Mouse (Mus musculus) neural tube, embryonic 14.5 days (tissue): ENCODE results near the gene 4930563M21Rik. TPM values are rescaled to one million over a fixed set of nuclear protein-coding genes. Genes with fewer than 3 reads are reported as not detected.
"Not testable (repeated sequence)": the region's sequence is repeated elsewhere in the genome, so short reads cannot be mapped to it uniquely, and the experiment has no call there.

Experiments used
- ATAC-seq: fragments of 200-750 bp; cut with Nextera tagmentation; 2 replicates; pipeline ENCODE4 v1.8.0; 2017; ENCODE audit warnings: low read depth, mild to moderate bottlenecking, moderate TSS enrichment, moderate library complexity
- H3K27ac ChIP-seq: fragments of 300-500 bp; sonication (generic); 2 replicates; pipeline ENCODE4 v1.5.1; 2014; ENCODE audit warnings: low read depth, mild to moderate bottlenecking, control low read depth, low read length, moderate library complexity, mixed read lengths
- H3K27me3 ChIP-seq: fragments of 300-500 bp; sonication (generic); 2 replicates; pipeline ENCODE4 v1.6.1; 2014; ENCODE audit warnings: low read length; ENCODE audit not compliant: control insufficient read depth, insufficient read depth
- H3K36me3 ChIP-seq: fragments of 300-500 bp; sonication (generic); 2 replicates; pipeline ENCODE4 v1.6.1; 2014; ENCODE audit warnings: low read length, mixed read lengths; ENCODE audit not compliant: control insufficient read depth, insufficient read depth
- H3K4me1 ChIP-seq: fragments of 300-500 bp; sonication (generic); 2 replicates; pipeline ENCODE4 v1.6.1; 2014; ENCODE audit warnings: low read length; ENCODE audit not compliant: control insufficient read depth, insufficient read depth
- H3K4me2 ChIP-seq: fragments of 300-500 bp; sonication (generic); 2 replicates; pipeline ENCODE4 v1.6.1; 2014; ENCODE audit warnings: mild to moderate bottlenecking, low read depth, low read length, control low read depth
- H3K4me3 ChIP-seq: fragments of 300-500 bp; sonication (generic); 2 replicates; pipeline ENCODE4 v1.5.1; 2014; ENCODE audit warnings: low read depth, low read length, control low read depth, mixed read lengths
- H3K9ac ChIP-seq: fragments of 300-500 bp; sonication (generic); replicated peaks from 2 replicates; pipeline ENCODE4 v1.6.1; 2014; ENCODE audit warnings: low read depth, mild to moderate bottlenecking, control low read depth, low read length, mixed read lengths
- H3K9me3 ChIP-seq: fragments of 300-500 bp; sonication (generic); 2 replicates; pipeline ENCODE4 v1.6.1; 2016; ENCODE audit warnings: low read length; ENCODE audit not compliant: control insufficient read depth
- WGBS: fragments of 180-500 bp; shearing (Covaris S2); extraction: QIAGEN DNeasy Blood & Tissue Kit; methylation state at CpG from one replicate; pipeline ENCODE4 v1.1.7; 2014; 5-methylcytosine and 5-hydroxymethylcytosine counted together
- polyA plus RNA-seq: library from polyadenylated mRNA; unstranded; fragments of >200 nt; fragmentation: Nextera tagmentation; extraction: Ambion mirVana; gene quantifications from 2 replicates; pipeline ENCODE4 v1.2.1, GENCODE M21; 2014

4930563M21Rik gene
- polyA plus RNA-seq = not detected in 2 replicates

DNA sequence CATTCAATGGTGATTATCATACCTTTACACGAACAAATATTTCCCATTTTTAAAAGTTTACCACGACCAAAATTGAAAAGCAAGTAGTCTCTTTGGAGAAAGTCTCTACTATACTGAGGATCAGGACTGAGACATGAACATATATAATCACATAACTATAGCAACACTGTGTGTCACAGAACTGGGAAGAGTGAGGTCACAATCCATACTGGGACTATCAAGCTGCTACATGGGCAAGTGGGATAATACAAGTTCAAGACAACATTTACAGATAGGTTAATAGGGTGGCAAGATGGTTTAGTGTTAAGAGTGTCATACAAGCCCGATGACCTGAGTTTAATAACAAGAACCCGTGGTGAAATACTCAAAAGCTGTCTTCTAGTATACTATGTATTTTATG is at the start of gene 4930563M21Rik:
TSS of gene 4930563M21Rik (minus strand) at position 101 of the 400 bp plus-strand sequence.
- no peaks in the 10 kb centered on the region for H3K4me1 ChIP-seq
- no peaks in the 10 kb centered on the region for H3K27me3 ChIP-seq
- no peak within 1 kb of the TSS for H3K9ac ChIP-seq
- 82% methylated on average over 4 of the region's 4 CpGs for WGBS
- no peak within 1 kb of the TSS for H3K27ac ChIP-seq
- no peak for ATAC-seq
- H3K9me3 ChIP-seq = no peaks in the 10 kb centered on the region
- H3K4me3 ChIP-seq = no peak within 1 kb of the TSS
- H3K36me3 ChIP-seq = no peaks in the 10 kb centered on the region
- no peak within 1 kb of the TSS for H3K4me2 ChIP-seq

DNA sequence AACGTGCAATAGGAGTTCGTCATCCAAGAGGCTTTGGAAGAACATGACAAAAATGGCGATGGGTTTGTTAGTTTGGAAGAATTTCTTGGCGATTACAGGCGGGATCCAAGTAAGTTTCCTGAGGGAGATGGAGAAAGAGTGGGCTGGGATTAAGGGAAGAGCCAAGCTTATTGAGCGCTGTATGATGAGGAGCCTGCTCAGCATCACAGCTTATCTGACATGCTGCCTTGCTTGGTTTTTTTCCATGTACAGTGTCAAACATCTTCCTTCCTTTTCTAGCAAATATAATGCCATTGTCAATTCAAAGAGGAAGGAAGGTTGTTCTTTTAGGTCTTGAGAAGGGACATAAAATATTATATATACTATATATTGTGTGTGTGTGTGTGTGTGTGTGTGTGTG is 45.8 kb upstream of the 4930563M21Rik start:
- Histone ChIP-seq H3K4me1 (no peaks in the 10 kb centered on the region), H3K9me3 (no peaks in the 10 kb centered on the region), H3K9ac (no peak overlapping the region), H3K36me3 (peaks cover 54% of the 10 kb centered on the region), H3K4me2 (no peak overlapping the region), H3K4me3 (no peak overlapping the region), H3K27ac (no peak overlapping the region), H3K27me3 (no peaks in the 10 kb centered on the region)
- 97% methylated on average over 6 of the region's 6 CpGs for WGBS
- ATAC-seq = no peak

DNA sequence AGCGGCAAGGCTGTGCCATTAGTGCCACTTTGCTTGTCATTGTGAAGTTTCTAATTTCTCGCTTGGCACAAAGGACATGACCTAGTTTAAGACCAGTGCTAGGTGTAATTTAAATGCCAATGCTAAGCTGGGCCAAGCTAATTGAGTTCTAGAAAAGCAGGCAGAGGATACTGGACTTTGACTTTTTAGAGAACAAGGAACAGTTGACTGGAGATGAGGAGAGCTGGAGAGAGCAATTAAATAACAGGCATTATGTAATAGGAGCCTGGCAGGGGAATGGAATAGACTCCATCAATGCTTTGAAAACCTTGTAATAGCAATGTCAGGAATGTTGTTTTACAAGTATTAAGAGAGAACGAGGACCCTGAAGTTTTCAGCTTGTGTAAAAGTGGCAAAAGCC is 43.4 kb upstream of the 4930563M21Rik start:
- no peaks in the 10 kb centered on the region for H3K9me3 ChIP-seq
- no peak overlapping the region for H3K4me3 ChIP-seq
- no peak overlapping the region for H3K9ac ChIP-seq
- ATAC-seq = no peak
- 49% methylated on average over 3 of the region's 3 CpGs for WGBS
- H3K27me3 ChIP-seq = no peaks in the 10 kb centered on the region
- H3K4me1 ChIP-seq = no peaks in the 10 kb centered on the region; the same call in 1 of the 2 replicates
- H3K4me2 ChIP-seq = no peak overlapping the region
- H3K27ac ChIP-seq = no peak overlapping the region
- peaks cover 38% of the 10 kb centered on the region for H3K36me3 ChIP-seq

DNA sequence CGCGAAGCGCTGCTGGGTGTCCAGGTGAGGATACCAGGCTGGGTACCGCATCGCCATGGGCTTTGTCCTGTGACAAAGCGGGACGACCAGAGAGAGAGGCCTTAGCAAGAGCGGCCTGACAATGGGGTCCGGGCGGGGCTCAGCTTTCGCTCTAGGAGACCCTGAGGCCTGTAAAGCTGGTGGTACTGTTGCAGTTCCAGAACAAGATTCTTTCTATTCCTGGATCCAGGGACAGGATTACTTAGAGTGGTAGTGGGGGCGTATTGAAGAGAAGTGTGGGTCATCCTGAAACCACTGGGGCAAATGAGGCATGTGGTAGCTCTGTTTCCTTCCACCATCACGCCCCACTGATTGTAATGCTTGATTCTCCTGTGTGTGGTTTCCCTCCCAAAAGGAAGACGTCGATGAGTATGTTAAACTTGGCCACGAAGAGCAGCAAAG is 31.9 kb upstream of the 4930563M21Rik start:
- Histone ChIP-seq H3K4me3 (peak overlapping the region; percentile 82), H3K4me1 (peaks cover 16% of the 10 kb centered on the region), H3K27me3 (no peaks in the 10 kb centered on the region), H3K27ac (peak overlapping the region; percentile 91), H3K4me2 (peak overlapping the region; percentile 83), H3K36me3 (peaks cover 4% of the 10 kb centered on the region; the same call in 1 of the 2 replicates), H3K9ac (peak overlapping the region; percentile 92), H3K9me3 (no peaks in the 10 kb centered on the region)
- under 1% methylated on average over 16 of the region's 16 CpGs for WGBS
- ATAC-seq = no peak; the same call in 1 of the 2 replicates

DNA sequence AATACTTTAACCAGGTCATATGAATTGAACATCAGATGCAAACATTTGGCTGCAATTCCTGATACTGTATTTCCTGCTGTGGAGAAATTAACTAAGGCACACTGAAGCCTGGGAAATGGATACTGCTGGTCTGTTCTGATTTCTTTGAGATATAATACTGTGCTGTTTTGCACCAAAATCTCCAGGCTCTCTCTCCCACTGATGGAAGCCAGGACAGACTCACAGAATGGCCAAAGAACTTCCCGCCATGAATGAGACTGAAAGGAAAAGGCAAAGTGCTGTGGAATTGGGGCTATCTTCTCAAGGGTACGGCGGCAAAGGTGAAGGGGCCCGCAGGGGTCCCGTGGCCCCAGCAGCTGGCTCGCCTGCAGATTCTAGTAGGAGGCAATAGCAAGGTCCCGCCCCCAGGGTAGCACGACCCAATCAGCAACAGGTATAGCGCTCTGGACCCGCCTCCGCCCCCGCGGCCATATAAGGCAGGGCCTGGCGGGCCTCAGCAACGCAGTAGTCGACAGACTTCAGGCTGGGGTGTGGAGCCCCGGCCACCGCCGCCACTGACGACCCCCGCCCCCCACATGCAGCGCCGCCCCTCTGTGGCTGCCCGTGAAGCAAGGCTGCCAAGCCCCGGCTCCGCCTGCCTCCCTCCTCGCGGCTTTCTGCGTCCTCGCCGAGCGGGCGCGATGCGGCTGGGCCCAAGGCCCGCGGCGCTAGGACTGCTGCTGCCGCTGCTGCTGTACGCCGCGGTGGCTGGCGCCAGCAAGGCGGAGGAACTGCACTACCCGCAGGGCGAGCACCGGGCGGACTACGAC is 31.2 kb upstream of the 4930563M21Rik start, which contains the start of gene Rcn2:
TSS of gene Rcn2 (plus strand) at position 474 of the 809 bp plus-strand sequence.
- peak; percentile 99 for ATAC-seq
- H3K36me3 ChIP-seq = 0 out of 2 replicates have a peak, but pooled peaks cover 4% of the 10 kb centered on the region
- under 1% methylated on average over 47 of the region's 49 CpGs for WGBS
- no peaks in the 10 kb centered on the region for H3K27me3 ChIP-seq
- peaks cover 16% of the 10 kb centered on the region for H3K4me1 ChIP-seq
- H3K9ac ChIP-seq = peak within 1 kb of the TSS; percentile 92
- H3K4me3 ChIP-seq = peak within 1 kb of the TSS; percentile 82
- H3K27ac ChIP-seq = peak within 1 kb of the TSS; percentile 91
- peak within 1 kb of the TSS; percentile 83 for H3K4me2 ChIP-seq
- H3K9me3 ChIP-seq = no peaks in the 10 kb centered on the region

DNA sequence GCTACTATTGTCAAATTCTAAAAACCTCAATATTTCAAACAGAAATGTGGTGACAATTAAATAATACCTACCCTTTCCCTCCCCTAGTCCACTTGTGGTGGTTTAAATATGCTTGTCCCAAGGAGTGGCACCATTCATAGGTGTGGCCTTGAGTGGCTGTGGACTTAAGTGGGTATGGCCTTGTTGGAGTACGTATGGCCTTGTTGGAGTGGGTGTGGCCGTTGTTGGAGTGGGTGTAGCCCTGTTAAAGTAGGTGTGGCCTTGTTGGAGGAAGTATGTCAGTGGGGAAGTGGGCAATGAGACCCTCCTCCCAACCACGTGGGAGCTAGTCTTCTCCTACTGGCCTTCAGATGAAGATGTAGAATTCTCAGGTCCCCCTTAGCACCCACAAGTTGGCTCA is 21.9 kb upstream of the 4930563M21Rik start:
- Histone ChIP-seq H3K4me2 (no peak overlapping the region), H3K27me3 (no peaks in the 10 kb centered on the region), H3K4me3 (no peak overlapping the region), H3K9ac (no peak overlapping the region), H3K36me3 (no peaks in the 10 kb centered on the region), H3K4me1 (no peaks in the 10 kb centered on the region), H3K27ac (no peak overlapping the region), H3K9me3 (no peaks in the 10 kb centered on the region)
- ATAC-seq = no peak
- 67% methylated on average over 3 of the region's 3 CpGs for WGBS

DNA sequence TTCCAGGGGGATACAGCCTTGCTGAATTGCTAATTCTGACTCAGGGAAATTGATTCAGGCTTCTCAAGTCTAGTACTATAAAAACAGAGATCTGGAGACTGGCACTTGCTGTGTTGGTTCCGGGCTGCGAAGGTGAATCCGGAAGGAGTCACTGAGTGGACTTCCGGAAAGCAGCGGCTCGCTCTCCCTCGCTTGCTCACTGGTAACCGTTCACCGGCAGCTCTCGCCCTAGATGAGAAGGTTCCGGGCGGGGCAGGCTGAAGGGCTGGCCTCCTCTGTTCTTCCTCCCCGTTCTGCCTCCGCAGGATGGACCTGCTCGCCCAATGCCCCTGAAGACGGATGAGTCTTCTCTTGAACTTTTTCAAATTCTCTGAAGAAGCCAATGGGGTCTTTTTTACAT is 16.9 kb upstream of the 4930563M21Rik start:
- H3K9ac ChIP-seq = no peak overlapping the region
- no peaks in the 10 kb centered on the region for H3K36me3 ChIP-seq
- H3K4me2 ChIP-seq = no peak overlapping the region
- H3K4me1 ChIP-seq = no peaks in the 10 kb centered on the region
- 90% methylated on average over 16 of the region's 16 CpGs for WGBS
- no peaks in the 10 kb centered on the region for H3K9me3 ChIP-seq
- no peak overlapping the region for H3K27ac ChIP-seq
- H3K27me3 ChIP-seq = no peaks in the 10 kb centered on the region
- no peak for ATAC-seq
- no peak overlapping the region for H3K4me3 ChIP-seq

DNA sequence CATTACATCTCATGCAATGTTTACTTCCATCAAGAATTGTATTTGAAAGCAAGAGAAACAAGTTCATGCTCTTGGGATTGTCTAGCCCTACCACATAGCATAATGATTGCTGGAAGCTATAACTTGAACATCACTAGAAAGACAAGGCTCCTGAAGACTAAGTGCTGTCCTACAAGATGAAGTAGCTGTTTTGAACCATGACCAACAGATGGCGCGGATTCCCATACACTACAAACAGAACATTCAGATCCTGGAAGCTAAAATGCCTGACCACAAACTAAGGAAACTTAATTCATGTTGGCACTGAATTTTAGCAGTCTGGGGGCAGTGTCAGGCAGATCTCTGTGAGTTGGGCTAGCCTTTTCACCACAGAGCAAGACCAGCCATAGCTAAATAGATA is 14.4 kb upstream of the 4930563M21Rik start:
- H3K36me3 ChIP-seq = no peaks in the 10 kb centered on the region
- H3K27ac ChIP-seq = no peak overlapping the region
- WGBS = 60% methylated on average over 2 of the region's 2 CpGs
- no peak overlapping the region for H3K4me3 ChIP-seq
- no peaks in the 10 kb centered on the region for H3K9me3 ChIP-seq
- H3K27me3 ChIP-seq = no peaks in the 10 kb centered on the region
- no peaks in the 10 kb centered on the region for H3K4me1 ChIP-seq
- ATAC-seq = no peak
- no peak overlapping the region for H3K9ac ChIP-seq
- no peak overlapping the region for H3K4me2 ChIP-seq

DNA sequence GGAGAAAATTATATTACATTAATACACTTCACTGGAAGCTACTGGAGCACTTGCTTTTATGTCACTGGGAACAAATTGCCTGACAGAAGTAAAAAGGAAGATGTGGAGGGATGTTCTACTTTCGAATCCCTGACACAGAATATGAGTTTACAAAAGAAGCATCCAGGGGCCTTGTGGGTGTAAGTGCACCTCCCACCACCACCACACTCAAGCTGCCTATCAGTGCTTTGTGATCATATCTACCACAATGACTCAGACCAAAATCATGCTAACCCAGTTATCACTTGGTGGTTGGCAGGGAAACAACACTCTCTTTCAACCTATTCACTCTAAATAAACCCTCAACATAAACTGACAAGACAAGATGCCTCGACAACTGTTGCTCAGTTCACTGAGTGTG is 5.7 kb downstream of the 4930563M21Rik start:
- ATAC-seq, H3K27me3 ChIP-seq, H3K36me3 ChIP-seq, H3K9me3 ChIP-seq, H3K4me2 ChIP-seq, H3K27ac ChIP-seq, H3K9ac ChIP-seq, H3K4me1 ChIP-seq, H3K4me3 ChIP-seq: not testable (repeated sequence)
- no CpG with 5 or more reads among the region's 2 CpGs for WGBS
